Mouse (Mus musculus): ENCODE results near the gene Map3k10. TPM values are rescaled to one million over a fixed set of nuclear protein-coding genes. Genes with fewer than 3 reads are reported as not detected.
"Not testable (repeated sequence)": the region's sequence is repeated elsewhere in the genome, so short reads cannot be mapped to it uniquely, and the experiment has no call there.

The Map3k10 gene
- total RNA-seq, 2 experiments from 2014 or later: 1.7 to 5.2 TPM

DNA sequence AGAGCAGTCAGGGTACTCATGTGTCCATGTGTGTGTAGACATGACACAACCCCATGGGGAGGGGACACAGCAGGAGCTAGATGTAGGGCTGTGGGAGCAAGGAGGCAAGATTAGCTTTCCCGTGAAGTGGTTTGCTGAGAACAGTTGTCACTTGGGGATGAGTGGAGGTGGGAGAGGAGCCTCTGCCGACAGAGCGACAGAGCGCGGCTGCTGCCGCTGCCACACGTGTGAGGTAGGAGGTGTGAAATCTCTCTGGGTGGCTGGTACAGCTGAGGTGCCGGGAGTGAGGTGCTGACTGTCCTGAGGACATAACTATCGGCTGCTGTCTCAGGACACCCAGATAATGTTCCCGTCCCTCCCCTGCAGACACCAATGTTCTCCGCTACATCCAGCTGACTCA, 18.9 kb downstream of the Map3k10 start:
- no peak for ATAC-seq (replicated peaks; ENCODE audit: poor library complexity)

DNA sequence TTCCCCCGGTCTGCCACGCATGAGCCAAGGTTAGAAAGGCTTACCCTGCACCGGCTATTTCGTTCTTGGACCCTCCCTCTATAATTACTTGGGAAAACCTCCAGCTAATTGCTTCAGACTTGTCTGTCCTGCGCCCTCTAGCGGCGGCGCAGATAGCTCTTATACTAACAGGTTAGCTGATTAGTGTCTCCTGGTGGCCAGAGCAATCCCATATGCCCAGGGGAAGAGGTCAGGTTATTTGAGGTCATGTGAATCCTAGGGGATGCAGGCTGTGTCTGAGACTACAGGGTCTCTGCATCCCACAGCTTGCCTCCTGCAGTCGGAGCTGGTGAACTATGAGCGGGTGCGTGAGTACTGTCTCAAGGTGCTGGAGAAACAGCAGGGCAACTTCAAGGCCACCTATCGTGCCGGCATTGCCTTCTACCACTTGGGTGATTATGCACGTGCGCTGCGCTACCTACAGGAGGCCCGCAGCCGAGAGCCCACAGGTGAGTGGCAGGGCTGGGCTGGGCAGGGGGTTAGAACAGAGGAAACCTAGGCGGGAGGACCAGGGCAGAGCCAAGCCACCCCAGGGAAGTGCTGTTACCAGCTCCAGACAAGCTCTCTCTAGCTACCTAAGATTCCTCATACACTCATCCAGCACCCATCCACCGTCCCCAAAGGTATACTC, 19.7 kb downstream of the Map3k10 start:
- ATAC-seq (replicated peaks; ENCODE audit: poor library complexity): no peak

DNA sequence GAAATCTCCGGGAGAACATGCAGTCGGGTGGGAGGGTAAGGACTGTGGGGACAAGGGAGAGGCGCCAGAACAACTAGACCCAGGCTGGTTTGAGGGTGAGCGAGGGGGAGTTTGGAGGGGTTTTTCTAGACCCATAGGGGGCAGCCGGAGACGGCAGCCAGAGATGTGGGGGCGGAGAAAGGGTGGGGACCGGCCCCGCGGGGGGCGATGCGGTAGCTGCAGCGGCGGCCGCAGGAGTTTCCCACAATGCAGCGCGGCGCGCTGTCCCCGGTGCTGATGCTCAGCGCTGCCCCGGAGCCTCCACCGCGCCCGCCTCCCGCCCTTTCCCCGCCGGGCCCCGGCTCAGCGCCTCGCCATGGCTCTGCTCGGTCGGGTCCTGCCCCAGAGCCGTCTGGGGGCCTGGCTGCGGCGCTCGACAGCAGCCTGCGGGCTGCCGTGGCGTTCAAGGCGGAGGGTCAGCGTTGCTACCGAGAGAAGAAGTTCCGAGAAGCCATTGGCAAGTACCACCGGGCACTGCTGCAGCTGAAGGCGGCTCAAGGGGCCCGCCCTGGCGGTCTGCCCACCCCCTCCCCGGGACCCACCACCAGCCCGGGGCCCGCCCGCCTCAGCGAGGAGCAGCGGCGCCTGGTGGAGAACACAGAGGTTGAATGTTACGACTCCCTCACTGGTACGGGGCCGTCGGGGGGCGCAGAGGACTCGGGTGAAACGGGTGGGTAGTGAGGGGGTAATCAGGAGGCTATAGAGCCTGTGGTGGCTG, 20.5 kb downstream of the Map3k10 start, which contains the start of gene Ttc9b:
Ttc9b (plus strand) TSS at position 235 of the 757 bp plus-strand sequence.
- ATAC-seq (replicated peaks; ENCODE audit: poor library complexity): peak; percentile 68

DNA sequence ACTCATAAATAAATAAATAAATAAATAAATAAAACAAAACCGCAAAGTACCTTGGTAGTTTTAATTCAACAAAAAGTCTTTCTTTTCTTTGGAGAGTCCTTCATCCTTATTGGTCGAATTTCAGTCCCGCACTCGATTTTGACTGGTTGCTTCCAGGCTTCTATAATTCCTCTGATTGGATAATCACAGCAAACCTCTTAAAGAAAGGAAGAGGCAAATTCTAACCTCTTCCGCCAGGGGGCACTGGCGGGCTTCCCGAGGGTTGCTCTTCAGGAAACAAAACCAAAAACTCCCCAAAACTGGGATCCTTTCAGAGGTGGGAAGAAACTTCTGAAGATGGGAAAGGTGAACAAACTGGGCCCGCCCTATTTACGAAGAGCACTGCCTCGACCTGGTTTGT, 23.4 kb downstream of the Map3k10 start:
- ATAC-seq (replicated peaks; ENCODE audit: poor library complexity): peak; percentile 87

DNA sequence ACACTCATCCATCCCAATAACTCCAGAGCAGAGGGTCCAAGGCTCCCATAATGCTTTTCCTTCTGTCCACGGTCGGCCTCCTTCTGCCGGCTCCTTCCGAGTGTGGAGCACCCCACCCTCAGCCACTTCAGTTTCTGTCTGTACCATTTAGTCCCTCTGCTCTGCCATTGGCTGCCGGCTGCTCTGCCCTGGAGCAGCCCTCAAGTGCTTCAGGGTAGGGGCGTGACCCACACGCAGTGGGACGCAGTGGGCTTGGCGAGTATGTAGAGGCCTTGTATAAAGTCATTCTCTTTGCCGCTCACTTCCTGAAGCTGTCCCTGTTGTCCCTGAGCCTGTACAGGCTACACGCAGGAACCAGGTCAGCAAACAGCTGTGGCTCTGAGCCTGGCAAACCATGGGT, 24.7 kb downstream of the Map3k10 start:
- ATAC-seq (replicated peaks; ENCODE audit: poor library complexity): no peak

DNA sequence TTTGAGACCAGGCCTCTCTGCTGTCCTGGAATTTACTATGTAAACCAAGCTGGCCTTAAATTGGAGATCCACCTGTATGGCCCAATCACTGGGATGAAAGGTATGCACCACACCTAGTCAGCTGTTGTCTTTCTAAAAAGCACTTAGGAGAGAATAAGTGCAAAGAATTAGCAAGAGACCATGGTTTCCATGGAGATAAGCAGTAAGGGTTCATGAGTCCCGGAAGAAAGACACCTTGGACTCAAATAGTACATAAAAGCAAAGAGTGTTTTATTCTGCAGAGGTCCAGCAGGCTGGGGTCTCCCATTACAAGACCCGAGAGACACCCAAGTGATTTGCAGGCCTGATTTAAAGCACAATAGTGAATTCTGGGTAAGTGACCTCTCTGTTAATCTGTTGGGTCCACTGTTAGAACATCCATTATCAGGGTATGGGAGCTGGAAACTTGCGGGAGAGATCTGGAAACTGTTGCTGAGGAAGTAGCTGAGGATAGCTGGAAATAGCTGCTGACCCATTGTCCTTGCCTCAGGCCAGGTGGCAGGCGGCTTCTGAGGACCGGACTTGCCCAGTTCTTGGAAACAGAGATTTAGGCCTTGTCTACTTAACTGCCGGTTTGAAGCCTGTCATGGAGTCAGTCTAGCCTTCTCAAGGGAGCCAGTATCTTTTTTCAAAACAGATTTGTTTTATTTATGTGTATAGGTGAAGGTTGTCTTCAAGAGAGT, 27.0 kb downstream of the Map3k10 start:
- no peak for ATAC-seq (replicated peaks; ENCODE audit: poor library complexity)

DNA sequence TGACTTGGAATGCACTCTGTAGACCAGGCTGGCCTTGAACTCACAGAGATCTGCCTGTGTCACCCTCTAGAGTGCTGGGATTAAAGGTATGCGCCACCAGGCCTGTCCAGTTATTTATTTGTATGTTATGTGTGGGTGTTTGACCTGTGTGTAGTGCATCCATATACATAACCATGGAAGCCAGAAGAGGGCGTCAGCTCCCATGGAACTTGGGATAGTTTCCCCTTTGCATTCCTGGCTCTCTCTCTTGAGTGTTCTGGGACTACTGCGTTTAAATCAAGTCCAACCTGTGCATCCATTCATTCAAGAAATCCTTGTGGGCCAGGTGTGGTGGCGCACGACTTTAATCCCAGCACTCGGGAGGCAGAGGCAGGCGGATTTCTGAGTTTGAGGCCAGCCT, 27.9 kb downstream of the Map3k10 start:
- no peak for ATAC-seq (replicated peaks; ENCODE audit: poor library complexity)

DNA sequence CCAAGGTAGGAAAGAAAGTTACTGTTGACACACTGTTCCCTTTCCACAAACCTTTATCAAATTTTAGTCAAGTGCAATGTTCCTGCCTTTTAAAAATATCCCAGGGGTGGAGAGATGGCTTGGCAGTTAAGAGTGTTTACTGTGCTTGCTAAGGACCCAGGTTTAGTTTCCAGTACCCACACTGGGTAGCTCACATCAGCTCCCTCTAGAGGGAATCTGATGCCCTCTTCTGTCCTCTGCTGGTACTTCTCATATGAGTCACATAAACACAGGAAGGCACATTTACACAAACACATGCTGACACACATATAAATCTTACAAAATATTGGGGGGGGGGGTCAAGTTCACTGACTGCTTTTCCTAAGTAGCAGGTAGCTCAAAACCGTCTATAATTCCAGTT, 29.9 kb downstream of the Map3k10 start:
- ATAC-seq (replicated peaks; ENCODE audit: poor library complexity): peak; percentile 61

DNA sequence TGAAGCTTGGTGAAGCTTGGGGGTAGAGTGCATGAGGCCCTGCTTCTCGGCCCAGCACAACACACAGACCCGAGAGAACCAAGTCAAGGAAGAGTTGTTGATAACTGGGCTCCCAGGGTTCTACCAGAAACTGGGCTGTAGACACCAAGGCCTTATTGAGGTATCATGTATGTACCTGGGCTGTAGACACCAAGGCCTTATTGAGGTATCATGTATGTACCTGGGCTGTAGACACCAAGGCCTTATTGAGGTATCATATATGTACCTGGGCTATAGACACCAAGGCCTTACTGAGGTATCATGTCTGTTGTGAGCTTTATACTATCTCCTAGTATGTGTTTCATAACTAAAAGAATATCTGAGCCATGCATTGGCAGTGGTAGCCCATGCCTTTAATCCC, 39.3 kb downstream of the Map3k10 start:
- not testable (repeated sequence) for ATAC-seq (replicated peaks; ENCODE audit: poor library complexity)

DNA sequence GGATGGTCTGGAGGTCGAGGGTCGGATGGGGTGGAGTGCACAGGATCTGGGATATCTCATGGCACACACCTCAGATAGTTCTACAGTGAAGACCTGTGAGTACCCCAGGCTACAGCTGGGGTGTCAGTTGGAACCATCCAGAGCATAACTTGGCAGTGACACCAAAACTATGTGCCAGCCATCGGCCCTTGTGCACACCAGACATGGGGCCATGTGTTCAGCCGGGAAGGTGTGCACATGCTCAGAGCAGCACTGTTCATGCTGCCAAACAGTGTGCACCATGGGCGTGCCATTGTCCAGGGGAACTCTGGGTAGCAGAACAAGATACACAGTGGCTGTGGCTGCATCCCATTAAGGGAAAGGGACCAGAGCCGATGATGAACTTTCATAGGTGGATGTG, 39.7 kb downstream of the Map3k10 start:
- ATAC-seq (replicated peaks; ENCODE audit: poor library complexity): no peak

DNA sequence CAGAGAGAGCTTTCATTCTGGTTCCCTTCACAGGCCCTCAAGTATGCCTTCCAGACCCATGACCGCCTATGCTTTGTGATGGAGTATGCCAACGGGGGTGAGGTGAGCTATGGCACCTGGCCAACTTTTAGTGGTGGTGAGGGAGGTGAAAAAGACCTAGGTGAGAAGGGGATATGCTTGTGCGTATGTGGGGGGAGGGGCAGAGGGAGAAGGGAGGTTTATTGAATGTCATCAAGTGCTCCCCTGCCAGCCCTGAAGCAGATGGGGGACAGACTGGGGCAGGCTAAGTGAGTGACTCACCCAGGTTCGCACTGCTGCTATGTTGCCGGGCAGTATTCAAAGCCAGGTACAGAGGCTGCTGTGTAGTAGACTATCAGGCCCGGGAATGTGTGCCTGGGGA, 41.2 kb downstream of the Map3k10 start:
- ATAC-seq (replicated peaks; ENCODE audit: poor library complexity): no peak

DNA sequence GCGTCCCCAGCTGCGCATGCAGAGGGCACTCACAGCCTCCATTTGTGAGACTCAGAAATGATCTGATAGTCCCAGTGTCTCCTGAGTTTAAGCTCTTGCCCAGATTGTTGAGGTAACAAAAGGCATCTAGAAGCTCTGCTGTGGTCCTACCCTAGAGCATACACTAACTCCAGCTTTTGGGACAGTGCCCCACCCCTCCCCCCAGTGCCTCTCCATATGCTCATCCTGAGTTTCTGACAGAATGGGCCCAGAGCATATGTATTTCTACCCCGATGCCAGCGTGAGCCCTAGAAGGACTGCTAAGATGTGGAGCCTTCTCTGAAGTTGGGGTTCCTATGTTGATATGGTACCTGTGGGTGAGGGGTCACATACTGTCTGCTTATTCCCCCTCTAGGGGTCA, 43.0 kb downstream of the Map3k10 start:
- no peak for ATAC-seq (replicated peaks; ENCODE audit: poor library complexity)

DNA sequence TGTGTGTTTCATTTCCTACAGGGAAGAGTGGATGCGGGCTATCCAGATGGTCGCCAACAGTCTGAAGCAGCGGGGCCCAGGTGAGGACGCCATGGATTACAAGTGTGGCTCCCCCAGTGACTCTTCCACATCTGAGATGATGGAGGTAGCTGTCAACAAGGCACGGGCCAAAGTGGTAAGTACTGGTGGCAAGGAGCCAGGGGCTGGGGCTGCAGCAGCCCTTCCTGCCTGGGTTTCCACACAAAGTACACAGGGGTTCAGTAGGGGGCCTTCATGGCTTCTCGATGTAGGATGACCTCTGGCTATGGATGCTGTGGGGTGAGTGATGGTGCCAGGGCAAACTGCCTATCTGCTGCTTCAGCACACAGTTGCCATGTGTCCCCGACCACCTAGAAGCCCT, 45.6 kb downstream of the Map3k10 start:
- ATAC-seq (replicated peaks; ENCODE audit: poor library complexity): not testable (repeated sequence)

DNA sequence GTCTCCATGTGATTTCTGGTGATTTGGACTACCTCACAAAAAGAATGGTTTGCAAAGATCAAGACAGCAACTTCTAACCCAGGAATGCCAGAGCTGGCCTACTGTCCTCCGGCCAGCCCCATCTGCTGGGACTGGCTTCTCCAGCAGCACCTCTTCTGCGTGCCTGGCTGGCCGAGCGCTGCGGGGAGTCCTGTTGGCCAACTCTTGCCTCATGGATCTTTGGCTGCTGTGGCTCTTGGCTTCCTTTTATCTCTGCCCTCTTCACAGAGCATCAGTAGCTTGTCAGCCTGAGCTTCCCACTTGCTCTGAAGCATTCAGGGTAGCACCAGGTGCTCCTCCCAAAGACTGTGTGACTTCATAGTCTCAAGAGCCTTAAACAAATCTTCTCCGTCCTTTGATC, 46.2 kb downstream of the Map3k10 start:
- ATAC-seq (replicated peaks; ENCODE audit: poor library complexity): no peak

DNA sequence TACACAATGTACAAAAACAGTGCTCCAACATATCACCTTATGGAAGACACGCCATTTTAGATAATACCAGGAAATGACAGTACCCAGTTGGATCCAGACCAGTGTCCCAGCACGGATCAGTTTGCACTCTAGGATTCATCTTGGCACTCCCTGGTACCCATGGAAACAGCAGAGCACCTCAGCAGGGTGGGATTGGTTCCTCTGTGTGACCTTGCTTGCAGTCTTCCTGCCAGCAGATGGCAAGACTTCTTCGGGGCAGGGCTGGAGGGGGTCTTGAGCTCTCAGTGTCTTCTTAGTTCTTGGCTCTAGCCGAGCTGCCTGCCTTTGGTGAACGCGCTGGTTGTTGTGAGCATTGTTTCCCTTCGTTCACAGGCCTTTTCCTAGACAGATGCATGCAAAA, 46.7 kb downstream of the Map3k10 start:
- ATAC-seq (replicated peaks; ENCODE audit: poor library complexity): no peak

DNA sequence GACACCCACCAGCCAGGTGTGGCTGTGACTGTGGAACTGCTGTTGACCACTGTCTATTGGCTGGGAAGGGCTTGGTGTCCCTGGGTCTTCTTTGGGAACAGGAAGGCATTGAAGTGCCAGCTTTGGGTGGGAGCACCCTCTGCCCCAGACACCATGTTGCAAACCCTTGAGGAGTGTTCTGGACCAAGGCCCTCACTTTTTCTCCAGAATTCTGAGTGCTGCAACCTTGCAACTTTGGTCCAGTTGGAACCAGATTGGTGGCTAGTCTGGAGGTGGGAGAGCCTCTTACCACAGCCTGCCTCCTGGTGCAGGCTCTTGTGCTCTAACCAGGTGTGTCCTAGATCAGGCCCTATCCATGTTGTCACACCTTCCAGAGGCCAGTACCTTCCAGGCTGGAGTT, 49.4 kb downstream of the Map3k10 start:
- ATAC-seq (replicated peaks; ENCODE audit: poor library complexity): no peak

DNA sequence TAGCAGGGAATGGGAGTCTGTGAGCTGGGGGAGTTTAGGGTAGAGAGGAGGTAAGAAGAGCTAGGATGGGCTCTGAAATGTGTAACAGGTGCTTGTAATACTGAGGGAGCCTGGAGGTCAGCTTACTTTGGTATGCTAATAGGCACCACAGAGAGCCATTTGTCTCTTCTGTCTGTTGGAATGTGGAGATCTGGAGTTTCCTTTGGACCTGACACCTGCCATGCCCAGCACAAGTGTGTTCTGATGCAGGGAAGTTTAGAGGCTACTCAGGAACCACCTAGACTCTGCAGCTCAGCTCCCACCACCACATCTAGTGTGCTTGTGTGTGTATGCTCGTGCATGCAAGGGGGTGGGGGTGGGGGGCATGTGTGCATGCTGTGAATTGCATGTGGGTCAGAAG, 52.2 kb downstream of the Map3k10 start:
- no peak for ATAC-seq (replicated peaks; ENCODE audit: poor library complexity)

DNA sequence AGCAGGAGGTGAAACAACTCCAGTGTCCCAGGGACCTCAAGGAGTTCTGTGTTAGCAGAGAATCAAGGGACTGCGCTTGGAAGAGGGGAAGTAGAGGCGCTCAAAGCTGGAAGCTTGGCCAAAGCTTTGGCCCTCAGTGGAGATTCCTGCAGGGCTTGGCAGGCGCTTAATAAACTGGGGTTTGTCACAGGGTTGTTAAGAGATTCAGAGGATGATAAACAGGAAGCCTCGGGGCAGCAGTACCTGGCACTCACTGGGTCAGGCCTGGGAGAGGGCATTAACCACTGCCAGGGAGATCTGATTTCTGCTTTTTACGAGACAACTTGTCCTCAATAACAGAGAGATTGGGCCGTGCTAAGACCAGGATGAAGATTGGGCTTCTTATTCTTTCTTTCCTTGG, 53.4 kb downstream of the Map3k10 start:
- no peak for ATAC-seq (replicated peaks; ENCODE audit: poor library complexity)

DNA sequence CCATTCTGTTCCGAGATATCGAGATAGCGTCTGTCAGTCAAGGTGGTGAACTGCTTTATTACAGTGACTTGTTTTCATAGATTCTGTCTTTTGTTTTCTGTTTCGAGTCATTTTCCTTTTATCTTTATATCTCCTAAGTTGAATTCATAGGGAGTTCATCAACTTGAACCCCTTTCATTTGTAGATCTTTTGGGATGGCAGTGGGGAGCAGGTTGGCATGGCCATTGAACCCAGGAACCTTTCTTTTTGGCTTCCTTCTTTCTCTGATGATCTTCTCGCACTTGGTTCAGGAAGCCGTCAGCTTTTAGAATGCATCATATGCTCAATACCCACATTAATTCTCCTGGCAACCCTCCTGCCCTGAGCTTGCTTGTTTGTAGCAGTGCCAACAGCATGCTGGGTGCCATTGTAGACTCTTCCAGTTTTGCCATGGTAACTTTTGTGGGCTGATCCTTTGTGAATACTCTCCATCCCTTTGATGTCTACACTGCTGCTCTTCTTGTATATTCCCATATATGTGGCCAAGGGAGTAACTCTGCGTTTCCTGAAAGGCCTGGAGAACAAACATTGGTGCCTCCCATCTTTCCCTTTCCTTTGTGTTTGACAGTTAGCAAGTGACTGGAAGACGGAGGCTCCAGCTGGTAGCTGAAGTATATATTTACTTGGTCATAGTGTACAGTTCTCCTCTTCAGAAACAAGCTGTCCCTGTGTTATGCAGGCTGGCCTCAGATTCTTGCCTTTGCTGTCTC, 60.5 kb downstream of the Map3k10 start:
- no peak for ATAC-seq (replicated peaks; ENCODE audit: poor library complexity)

DNA sequence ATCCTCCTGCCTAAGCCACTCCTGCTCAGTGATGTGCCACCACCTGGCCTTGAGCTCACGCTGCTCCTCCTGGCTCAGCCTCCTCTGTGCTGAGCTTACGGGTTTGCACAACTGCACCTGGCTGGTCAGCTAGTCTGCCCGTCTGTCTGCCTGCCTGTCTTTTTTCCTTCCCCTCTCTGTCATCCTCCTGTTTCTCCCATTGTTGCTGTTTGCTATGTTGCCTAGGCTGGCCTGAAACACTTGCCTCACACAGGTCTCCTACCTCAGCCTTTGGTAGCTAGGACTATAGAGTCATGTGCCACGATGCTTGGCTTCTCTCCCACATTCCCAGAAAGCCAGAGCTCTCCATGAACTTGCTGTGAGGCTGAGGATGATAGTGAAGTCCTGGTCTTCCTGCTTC, 61.5 kb downstream of the Map3k10 start:
- no peak for ATAC-seq (replicated peaks; ENCODE audit: poor library complexity)

DNA sequence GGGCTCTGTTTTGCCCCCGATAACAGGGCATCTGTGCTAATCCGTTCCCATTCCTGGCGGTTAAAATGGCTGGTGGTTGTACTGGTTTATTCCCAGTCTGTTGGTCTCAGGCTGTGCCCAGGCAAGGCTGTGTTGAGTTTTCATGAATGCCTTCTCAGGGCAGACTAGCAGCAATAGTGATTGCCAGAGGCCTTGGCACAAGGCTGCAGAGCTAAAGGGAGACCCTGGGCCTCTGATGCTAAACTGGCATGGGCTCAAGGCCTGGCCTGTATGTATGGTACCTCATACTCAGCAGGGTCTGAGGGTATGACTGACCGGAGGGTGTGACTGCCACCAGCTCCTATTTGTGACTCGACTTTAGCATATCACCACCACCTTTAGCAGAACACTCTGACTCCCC, 63.5 kb downstream of the Map3k10 start:
- ATAC-seq (replicated peaks; ENCODE audit: poor library complexity): no peak

All from megakaryocyte progenitor cell, adult 5-6 weeks (primary cell).